Mouse (Mus musculus): Measurements from ENCODE around the gene Rps6. TPM values are rescaled to one million over a fixed set of nuclear protein-coding genes. Genes with fewer than 3 reads are reported as not detected.
"Not testable (repeated sequence)": the region's sequence is repeated elsewhere in the genome, so short reads cannot be mapped to it uniquely, and the experiment has no call there.

Rps6 gene
- polyA plus RNA-seq, 1 experiment from 2014 or later: 551 TPM

GRCm38 (mm10) chr4:86841141-86841540 is 16.1 kb downstream of the Rps6 start:
- not testable (repeated sequence) for H3K27ac ChIP-seq; H3K4me2 ChIP-seq; H3K9ac ChIP-seq; H3K4me1 ChIP-seq; H3K4me3 ChIP-seq; H3K9me3 ChIP-seq (replicated peaks); H3K27me3 ChIP-seq; ATAC-seq
- 96% methylated on average over 2 of the region's 2 CpGs for WGBS
- H3K36me3 ChIP-seq (ENCODE audit: poor library complexity, severe bottlenecking): peaks cover 73% of the 10 kb centered on the region

DNA sequence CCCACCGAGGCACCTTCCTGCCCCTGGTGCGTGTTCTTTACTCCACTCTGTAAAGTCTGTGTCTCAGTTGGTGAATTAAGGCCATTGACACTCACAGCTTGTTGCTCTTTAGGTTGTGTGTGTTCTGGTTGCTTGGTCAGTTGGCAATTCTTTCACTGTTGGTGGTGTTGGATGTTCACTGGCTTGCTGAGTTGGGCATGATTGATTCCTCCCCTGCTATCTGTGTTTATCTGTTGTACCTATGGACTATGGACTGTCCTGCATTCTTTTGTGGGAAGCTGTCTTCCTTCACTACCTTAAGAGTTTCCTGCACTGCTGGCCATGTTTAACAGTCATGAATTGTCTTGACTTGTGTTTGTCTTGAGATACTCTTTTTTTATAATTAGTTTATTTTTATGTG is 25.3 kb downstream of the Rps6 start:
- Histone ChIP-seq H3K36me3 (ENCODE audit: poor library complexity, severe bottlenecking) (peaks cover 46% of the 10 kb centered on the region), H3K9ac (no peak overlapping the region), H3K4me2 (no peak overlapping the region), H3K27me3 (no peaks in the 10 kb centered on the region), H3K4me3 (no peak overlapping the region), H3K9me3 (replicated peaks) (no peaks in the 10 kb centered on the region), H3K4me1 (no peaks in the 10 kb centered on the region), H3K27ac (no peak overlapping the region)
- 89% methylated on average over 2 of the region's 2 CpGs for WGBS
- no peak for ATAC-seq

DNA sequence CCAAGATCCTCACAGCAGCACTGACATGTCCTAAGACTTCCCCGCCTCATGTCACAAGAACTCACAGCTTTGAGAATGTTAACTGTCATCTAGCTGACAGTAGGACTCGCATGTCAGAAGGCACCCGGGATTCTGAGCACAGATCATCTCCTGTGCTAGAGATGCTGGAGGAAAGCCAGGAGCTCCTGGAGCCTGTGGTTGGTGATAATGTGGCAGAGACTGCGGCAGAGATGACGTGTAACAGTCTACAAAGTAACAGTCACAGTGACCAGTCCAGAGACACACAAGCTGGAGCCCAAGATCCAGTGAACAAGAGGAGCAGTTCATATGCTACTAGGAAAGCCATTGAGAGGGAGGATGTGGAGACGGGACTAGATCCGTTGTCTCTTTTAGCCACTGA is 32.1 kb downstream of the Rps6 start:
- Histone ChIP-seq H3K36me3 (ENCODE audit: poor library complexity, severe bottlenecking) (peaks cover 45% of the 10 kb centered on the region), H3K27ac (no peak overlapping the region), H3K27me3 (no peaks in the 10 kb centered on the region), H3K9ac (no peak overlapping the region), H3K9me3 (replicated peaks) (no peaks in the 10 kb centered on the region), H3K4me1 (no peaks in the 10 kb centered on the region), H3K4me2 (no peak overlapping the region), H3K4me3 (no peak overlapping the region)
- no peak for ATAC-seq
- WGBS: 89% methylated on average over 7 of the region's 7 CpGs

GRCm38 (mm10) chr4:86823169-86823568 is 34.0 kb downstream of the Rps6 start:
- peaks cover 36% of the 10 kb centered on the region for H3K36me3 ChIP-seq (ENCODE audit: poor library complexity, severe bottlenecking)
- no peaks in the 10 kb centered on the region for H3K27me3 ChIP-seq
- H3K9me3 ChIP-seq (replicated peaks): no peaks in the 10 kb centered on the region
- no peaks in the 10 kb centered on the region for H3K4me1 ChIP-seq
- no peak overlapping the region for H3K27ac ChIP-seq
- no peak for ATAC-seq
- H3K9ac ChIP-seq: no peak overlapping the region
- WGBS: 80% methylated on average over 2 of the region's 2 CpGs
- H3K4me3 ChIP-seq: no peak overlapping the region
- no peak overlapping the region for H3K4me2 ChIP-seq

GRCm38 (mm10) chr4:86814850-86815249 is 42.4 kb downstream of the Rps6 start:
- Histone ChIP-seq H3K9me3 (replicated peaks) (no peaks in the 10 kb centered on the region), H3K36me3 (ENCODE audit: poor library complexity, severe bottlenecking) (peaks cover 3% of the 10 kb centered on the region; the same call in 1 of the 2 replicates), H3K9ac (no peak overlapping the region), H3K4me1 (no peaks in the 10 kb centered on the region), H3K4me3 (no peak overlapping the region), H3K27me3 (no peaks in the 10 kb centered on the region), H3K27ac (no peak overlapping the region), H3K4me2 (no peak overlapping the region)
- no peak for ATAC-seq
- 93% methylated on average over 3 of the region's 3 CpGs for WGBS

DNA sequence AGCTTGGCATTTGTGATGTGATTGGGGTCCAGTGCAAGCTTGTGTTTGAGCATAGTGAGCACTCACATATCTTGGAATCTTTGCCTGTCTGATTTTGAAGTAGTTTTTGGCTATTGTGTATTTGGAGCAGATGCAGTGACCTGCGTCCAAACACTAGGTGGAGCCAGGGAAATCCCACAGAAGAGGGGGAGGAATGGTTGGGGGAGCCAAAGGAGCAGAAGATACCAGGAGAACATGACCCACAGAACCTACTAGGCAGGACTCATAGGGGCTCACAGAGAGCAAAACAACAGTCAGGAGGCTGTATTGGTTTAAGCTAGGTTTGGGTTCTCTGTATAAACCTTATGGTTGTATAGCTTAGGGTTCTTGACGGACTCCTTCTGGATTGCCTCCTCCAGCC is 46.6 kb downstream of the Rps6 start:
- no peaks in the 10 kb centered on the region for H3K27me3 ChIP-seq
- WGBS: 47% methylated on average over 2 of the region's 2 CpGs
- no peak overlapping the region for H3K4me3 ChIP-seq
- H3K27ac ChIP-seq: no peak overlapping the region
- no peak for ATAC-seq
- no peaks in the 10 kb centered on the region for H3K4me1 ChIP-seq
- H3K9me3 ChIP-seq (replicated peaks): no peaks in the 10 kb centered on the region
- peaks cover 8% of the 10 kb centered on the region; the same call in 1 of the 2 replicates for H3K36me3 ChIP-seq (ENCODE audit: poor library complexity, severe bottlenecking)
- no peak overlapping the region for H3K4me2 ChIP-seq
- H3K9ac ChIP-seq: no peak overlapping the region

Other genes with a start within 250 kb of the Rps6 start
- gene Haus6, start 245.4 kb downstream of the Rps6 start, polyA plus RNA-seq (2015; fragmentation: Nextera tagmentation; extraction: Ambion mirVana): 18.0 and 19.6 TPM in 2 replicates
- gene Plin2, start 187.4 kb downstream of the Rps6 start, polyA plus RNA-seq (2015; fragmentation: Nextera tagmentation; extraction: Ambion mirVana): 39.5 and 44.4 TPM in 2 replicates
- gene Dennd4c, start 108.9 kb downstream of the Rps6 start, polyA plus RNA-seq (2015; fragmentation: Nextera tagmentation; extraction: Ambion mirVana): 4.1 and 5.4 TPM in 2 replicates
- 10.9 and 14.0 TPM in 2 replicates for gene Acer2, start 17.0 kb upstream of the Rps6 start, polyA plus RNA-seq (2015; fragmentation: Nextera tagmentation; extraction: Ambion mirVana)